Mouse (Mus musculus): Measurements from ENCODE around the gene Dmap1.

Gene Dmap1

DNA sequence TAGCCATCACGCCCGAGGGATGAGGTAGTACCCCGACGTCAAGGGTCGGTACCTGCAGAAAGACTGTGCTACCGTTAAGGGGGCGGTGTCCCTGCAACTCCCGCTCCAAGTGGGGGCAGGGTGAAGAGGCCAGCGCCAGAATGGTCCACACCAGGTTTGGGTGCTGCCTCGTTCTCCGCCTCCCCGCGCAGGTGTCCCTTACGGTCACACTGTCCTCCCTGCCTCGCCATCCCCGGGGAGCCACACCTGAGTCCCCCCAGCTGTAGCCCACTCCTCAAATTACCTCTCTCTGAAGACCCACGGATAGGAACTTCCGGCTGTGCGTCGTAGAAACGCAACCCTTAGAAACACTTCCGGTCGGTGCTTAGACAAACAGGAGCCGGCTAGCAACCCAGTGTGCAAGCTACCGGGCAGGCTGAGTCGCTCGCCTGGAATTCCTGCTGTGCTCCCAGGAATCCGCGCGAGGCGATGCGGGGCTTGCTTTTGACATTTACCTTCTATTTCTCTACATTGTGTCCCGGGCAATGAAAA, at the start of gene Dmap1:
Gene Dmap1 (minus strand): TSS at position 343 of the 531 bp plus-strand sequence.
- peak; percentile 63 to 88 for DNase-seq

DNA sequence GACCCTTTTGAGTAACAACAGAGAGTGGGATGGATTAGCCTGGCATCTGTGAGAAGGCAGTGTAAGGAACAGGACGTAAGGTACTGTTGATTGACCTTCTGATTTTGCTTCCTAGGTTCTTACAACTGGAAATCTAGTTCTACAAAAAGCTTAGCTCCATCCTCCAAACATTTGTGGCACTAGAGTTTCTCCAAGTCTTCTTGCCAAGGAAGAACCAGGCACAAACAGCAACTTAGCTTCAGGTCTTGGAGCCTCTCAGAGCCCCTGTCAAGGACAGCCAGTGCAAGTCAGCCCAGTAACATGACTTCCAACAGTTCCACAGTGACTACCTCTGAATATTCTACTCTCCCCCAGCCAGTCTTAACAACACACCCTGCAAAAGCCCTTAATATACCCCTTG, 42.0 kb upstream of the Dmap1 start, which contains the start of gene Gm12845:
Gene Gm12845 (plus strand): TSS at position 301 of the 400 bp plus-strand sequence.
- DNase-seq, result no peak

DNA sequence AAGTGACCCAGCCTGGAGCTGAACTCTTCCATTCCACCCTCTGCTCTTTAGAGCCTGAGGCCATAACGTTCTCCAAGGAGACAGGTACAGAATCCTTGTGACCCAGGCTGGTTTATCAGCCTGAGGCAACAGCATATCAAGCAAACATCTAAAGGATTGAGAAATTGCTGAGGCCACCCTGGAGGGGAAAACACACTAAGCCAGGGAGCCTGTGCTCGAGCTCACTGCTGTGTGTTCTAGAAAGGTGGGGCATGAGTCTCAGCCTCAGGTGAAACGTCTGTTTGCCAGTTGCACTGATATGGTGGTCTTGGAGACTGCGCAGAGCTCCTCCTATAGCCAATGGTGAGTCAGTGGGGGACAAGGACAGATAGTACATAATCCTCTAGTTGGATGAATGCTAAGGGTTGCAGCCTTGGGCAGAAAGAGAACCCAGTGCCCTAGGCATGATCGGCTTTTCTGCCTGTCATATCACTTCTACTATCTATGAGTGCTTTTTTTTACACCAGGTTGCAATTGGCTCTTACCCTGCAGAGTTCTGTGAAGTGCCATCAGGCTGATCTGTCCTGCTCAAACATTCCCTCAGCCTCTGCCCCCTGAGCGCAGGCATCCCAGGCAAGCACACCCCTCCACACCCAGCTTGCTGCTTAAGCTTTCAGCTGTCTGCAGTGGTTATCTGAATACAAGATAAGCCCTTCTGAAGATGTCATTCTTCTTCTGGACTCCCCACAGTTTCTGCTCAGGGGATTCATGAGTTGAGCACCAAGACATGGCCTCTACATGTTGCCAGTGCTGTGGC, 31.4 kb upstream of the Dmap1 start:
- DNase-seq, result no peak

DNA sequence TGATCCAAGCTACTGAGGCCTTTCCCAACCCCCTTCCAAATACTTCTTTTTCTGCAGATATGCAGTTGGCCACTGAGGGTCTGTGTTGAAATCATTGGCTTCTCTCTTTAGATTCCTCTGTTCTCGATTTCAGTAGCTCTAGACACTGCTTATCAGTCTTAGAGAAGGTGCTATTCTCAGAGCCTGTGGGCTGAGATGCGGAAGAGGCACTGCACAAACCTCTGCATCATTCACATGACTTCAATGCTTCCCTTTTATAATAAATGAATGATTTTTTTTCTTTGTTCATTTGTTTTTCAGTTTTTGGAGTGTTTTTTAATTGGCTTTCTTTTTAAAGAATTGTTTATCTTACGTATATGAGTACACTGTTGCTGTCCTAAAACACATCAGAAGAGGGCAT, 30.2 kb upstream of the Dmap1 start:
- no peak for DNase-seq

DNA sequence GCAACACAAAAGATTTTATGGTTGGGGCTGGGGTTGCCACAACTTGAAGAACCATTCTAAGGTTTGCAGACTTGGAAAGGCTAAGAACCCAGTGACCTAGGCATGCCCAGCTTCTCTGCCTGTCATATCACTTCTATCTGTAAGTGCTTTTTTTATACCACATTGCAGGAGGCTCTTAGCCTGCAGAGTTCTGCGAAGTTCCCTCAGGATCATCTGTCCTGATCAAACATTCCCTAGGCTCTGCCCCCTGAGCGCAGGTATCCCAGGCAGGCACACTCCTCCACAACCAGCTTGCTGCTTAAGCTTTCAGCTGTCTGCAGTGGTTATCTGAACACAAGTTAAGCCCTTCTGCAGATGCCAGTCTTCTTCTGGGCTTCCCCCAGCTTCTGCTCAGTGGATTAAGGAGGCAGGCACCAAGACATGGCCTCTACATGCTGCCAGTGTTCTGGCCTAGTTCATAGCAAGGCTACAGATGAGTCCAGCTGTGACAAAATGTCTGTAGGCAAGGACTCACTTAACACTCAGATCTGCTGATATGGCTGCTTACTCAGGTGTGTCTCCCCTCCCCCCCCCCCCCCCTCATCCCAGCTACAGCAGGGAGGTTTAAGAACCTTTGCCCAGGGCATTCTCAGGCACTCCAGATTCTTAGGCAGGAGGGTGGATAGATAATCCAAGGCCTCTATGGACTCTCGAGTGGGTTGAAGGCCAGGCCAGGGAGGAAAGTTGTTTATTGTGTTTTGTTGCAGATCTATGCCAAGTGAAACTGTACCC, 26.9 kb upstream of the Dmap1 start:
- no peak for DNase-seq

DNA sequence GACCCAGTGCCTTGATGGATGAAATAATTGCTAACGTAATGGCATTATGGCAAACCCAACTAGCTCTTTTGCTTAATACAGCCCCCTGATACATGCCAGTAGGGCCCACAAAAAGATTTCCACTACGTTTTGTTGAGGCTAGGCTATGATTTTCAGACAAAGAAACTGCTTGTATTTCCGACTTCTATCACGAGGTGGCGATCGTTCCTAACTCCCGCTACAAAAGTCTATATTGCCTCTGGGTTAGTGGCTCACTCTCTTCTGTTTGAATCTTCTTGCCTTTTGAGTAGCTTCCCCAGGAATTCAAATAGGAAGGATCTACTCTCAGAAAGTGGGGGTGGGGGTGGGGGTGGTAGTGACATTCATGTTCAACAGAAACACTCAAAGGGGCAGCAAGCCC, 23.3 kb upstream of the Dmap1 start:
- peak; percentile 36 to 59 for DNase-seq

DNA sequence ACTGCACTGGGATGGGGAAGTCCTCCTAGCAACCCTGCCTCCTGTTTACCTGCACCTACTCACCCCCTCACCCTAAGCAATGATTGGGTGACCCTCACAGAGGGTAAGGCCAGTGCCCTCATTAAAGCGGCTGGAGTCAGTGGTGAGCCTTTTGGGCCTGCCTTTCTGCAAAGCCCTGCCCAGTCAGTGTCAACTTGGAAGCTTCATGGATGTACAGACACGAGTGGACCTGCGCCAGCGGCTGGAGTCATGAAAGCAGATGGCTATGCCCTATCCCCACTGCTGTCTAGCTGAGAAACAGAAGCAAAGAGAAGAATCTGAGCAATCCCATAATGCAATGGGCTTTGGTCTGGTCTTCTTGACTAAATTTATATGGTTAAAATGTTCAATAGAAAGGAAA, 4.3 kb upstream of the Dmap1 start:
- no peak for DNase-seq

DNA sequence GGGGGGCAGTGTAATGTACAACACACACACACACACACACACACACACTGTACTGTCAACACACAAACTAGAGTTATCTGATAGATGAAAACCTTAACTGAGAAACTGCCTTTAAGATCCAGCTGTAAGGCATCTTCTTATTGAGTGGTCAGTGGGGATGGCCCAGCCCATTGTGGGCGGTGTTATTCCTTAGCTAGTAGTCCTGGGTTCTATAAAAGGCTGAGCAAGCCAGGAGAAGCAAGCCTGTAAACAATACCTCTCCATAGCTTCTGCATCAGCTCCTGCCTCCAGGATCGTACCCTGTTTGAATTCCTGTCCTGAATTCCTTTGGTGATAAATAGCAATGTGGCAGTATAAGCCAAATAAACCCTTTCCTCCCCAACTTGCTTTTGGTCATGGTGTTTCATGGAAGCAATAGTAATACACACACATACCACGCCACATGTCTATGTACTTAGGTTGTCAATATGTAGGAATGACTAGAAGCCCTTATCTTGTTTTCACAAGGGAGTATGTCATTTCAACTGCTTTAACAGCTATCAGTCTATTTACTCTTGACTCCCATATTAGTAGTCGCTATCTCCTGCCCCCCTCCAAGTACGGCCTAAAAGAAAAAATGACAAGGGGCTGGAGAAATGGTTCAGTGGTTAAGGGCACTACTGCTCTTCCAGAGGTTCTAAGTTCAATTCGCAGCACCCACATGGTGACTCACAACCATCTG, 1.1 kb upstream of the Dmap1 start:
- DNase-seq, result no peak

DNA sequence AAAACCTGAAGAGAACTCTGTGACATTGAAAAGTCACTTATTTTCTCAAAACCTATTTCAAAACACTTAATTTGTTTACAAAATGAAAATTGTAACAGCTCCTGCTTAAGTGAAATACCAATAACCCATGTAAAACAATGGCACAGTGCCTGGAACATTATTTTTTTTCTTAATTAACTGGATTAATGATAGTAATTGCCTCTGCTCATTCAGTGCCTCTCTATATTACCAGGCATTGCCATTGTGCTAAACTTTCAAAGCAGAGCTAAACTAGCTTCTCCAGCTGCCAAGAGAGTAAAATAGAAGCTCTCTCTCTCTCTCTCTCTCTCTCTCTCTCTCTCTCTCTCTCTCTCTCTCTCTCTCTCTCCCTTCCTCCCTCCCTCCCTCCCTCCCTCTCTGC, 390 bp upstream of the Dmap1 start:
- DNase-seq, result no peak

DNA sequence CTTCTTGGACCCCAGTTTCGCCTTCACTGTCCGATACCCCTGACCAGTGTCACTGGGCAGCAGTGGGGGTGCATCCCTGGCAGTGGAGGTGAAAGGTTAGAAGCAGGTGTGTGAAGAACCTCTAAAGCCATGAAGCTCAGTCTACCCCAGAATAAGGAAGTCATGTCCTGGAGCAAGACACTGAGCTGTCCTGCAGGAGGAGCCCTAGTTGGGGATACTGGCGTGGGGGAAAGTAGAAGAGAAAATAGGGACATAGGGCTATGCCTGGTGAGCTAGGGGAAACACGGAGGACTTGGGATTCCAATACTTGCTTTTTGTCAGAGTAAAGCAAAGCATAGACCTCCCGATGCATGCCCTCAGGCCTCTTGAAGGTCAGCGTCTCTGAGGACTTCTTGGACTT, 1.1 kb downstream of the Dmap1 start:
- no peak for DNase-seq

DNA sequence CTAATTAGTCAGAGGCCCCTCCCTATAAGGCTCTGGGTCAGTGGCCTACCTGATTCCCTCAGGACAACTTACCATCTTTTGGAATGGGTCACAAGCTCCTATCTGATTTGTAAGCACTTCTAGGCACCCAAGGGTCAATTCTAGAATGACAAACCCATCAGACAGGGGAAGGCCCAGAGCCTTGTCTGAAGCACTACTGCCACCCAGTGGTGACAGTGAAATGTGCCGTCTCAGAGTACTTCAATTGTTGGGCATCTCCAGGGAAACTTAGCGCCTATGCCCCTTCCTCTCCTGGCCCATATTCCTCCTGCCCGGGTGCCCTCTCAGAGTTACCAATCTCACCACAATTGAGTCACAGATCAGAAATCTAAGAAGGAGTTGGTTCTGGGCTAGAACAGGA, 5.2 kb downstream of the Dmap1 start:
- peak; percentile 83 to 87 for DNase-seq

DNA sequence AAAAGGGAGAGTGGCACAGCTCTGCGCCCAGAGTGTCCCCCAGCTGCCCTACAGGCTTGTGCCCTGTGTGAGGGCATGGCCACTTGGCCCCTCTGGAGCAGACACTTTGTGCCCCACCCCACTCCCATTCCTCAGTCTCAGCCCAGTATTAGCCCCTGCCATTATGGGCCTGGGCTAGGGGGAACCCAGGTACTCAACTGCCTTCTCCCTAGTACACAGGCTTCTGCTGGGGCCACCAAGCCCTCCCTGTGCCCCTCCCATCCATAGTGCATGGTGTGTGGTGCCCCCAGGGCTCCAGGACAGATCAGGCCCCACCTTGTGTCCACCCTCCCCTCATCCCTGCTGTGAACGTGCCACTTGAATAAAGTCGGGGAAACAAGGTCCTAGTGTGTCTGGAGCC, 8.2 kb downstream of the Dmap1 start:
- DNase-seq, result no peak

DNA sequence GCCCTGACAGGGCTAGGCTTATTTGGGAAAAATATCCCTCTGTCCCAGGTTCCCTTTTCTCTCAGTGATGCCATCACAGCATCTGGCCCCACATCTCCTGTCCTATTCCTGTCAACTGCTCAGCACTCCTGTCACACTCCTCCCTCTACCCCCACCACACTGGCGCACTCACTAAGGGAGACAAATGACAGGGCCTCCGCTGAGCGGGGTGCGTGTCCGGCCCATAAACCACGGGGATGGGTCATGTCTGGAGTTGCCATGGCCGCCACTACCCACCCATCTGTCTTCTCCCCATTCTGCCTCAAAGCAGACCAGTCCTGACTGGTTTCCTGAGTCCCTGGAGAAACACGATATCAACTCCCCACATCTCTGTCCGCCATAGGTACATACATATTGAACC, 10.0 kb downstream of the Dmap1 start:
- no peak for DNase-seq

DNA sequence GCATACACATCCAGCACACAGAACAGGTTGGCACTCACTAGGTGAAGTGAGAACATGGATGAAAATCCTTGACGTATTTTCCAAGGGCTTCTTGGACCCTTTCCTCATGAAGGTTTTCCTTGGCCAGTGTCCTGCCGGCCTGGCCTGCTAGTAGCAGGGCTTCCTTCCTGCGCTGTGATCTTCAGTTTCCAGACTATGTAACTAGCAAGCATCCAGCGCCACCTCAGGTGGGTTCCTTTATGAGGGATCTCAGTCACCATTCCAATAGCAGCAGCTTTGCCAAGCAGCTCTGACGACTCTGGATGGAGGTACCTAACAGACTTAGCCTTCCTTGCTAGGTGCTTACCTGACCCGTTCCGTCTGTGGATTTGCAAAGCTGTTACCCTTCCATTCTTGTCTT, 12.2 kb downstream of the Dmap1 start:
- DNase-seq, result no peak

DNA sequence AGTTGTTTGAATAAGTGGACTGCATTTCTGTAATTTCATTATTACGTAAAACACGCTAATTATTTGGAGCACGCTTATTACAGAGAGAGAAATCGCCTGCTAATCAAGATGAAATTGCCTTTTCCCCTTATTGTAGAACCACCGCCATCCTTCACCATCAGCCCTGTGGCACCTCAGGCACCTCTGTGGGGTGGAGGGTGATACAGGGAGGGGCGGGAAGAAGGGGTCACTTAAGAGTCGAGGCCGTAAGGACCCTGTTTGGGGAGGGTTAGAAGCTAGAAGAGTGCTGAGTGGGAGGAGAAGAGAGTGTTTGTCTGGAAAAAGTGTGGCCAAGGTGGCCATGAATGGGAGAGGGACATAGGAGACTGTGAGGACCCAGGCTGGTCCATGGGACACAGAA, 16.0 kb downstream of the Dmap1 start:
- no peak for DNase-seq

DNA sequence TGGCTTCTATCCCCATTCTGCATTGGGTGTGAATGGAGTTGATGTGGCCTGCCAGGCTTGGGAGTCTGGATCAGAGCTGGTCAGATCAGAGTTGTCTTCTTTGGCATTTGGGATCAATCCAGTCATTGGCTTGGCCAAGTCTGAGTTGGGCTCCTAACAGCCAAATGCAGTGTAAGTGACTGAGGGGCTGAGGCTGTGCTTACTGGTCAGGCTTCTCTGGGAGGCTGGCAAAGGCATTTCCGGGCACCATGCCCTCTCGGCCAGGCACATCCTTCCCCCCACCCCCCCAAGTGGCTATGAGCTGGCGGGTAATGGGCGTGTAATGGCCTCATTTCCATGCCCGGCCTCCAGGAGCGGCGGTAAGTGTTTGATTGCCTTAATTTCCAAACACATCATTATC, 16.5 kb downstream of the Dmap1 start:
- DNase-seq, result peak; percentile 49 to 51

DNA sequence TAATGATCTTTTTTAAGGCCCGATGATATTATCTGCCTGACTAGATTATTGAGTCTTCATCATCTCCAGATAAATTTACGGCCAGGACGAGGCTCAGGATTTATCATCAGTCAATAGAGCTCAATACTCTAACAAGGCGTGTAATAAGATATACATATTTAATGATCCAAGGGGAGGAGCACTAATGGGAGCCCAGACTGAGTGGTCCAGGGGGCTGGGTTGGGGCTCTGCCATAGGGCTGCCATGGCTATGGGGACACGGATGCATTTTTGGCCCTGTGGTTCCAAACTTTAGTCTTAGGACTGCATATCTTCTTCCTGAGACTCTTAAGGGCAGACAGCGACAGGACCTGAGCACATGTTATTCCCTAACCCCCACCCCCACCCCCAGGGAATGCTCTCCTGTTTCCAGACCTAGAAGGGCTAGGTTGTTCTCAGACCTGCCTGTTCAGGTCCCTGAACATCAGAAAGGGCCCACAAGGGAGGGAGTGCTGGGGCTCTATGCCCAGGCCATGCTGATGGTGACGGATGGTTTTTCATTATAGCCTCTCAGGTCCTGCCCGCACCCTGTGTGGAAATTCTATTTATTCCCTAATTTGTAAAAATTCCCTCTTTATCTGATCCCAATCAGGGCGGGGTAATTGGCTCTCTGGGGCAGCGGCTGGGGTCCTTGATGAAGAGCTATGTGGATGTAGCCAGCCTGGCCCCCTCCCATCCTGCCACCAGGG, 17.5 kb downstream of the Dmap1 start:
- DNase-seq, result no peak

DNA sequence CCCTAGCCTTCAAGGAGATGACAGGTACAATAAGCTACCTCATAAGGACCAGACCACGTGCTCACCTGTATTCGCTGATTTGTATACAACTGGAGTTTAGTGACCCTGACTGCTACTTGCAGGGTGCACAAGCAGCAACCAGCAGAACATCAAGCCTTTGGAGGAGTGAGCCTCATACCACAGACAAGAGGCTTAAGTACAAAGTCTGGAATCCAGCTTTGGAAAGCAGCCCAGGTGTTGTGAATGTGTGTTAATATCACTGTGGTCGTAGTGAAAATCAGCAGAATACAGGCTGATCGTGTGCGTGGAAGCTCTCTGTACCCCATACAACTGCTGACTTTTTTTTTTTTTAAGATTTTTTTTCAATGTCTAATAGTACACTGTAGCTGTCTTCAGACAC, 22.1 kb downstream of the Dmap1 start:
- no peak for DNase-seq

DNA sequence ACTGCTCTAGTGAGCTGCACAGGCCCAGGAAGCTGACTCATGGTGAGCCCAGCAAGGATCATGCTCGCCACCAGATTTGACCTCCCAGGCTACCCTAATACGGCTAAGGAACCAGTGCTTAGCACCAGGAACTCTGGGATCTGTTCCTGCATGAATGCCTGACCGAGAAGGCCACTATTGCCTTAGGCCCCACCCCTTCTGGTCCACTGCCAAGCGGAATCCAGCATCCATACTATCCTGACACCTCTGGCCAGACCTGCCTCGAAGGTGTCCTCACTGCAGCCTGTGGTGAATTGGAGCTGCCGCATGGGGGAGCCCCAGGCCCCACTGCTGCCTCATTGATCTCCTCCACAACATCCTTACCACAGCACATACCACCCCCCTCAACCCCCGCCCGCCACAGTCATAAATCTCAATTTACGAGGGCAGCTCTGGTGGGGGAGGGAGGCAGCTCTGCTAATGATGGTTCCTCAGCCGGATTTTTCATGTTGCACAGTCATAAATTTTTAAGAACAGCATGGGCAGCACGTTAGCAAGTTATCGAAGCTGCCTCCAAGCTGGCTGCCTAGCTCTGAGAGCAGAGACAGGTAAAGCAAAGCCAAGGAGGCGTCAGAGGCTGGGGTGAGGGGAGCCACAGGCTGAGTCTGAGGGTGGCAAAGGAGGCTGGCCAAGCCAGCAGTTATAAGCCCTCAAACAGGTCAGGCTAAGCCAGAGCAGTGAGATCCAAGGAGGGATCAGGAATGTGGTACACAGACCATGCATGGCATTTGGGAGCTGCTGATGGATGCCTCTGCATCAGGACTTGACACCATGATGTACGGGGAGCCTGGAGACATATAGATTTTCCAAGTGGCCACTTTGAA, 23.3 kb downstream of the Dmap1 start:
- no peak for DNase-seq

DNA sequence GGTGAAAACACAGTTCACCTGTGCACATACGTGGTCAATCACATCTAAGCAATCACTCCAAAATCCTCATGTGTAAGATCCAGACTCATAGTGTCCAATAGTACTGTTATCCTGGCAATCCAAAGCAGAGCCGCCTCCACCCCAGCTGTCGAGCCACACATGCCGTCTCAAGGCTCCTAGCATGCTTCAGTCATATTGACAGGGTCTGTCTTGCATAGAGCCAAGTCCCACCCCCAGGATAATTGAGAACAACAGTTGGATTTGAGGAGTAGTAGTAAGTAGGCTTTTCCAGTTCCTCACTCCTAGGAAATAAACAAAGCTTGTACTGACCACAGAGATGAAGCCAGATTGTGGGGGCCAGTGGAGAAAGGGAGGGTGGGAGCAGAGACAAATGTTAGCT, 24.4 kb downstream of the Dmap1 start:
- no peak for DNase-seq

DNA sequence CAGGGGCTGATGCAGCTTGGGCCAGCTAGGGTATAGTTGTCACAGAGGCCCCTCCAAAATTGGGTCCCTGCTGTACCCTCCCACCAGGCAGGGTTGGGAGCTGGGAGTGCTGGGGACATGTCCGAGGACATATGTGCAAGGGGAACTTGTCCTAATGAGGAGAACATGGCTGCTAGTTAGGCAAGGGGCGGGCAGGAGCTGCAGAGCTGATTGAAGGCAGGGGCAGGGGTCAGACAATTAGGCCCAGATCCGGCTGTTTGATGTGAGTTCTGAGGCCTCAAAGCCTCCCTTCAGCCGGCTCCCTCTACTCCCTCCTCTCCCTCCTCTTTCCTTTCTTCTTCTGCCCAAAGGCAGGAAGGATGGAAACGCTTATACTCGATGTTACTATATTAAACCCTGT, 25.1 kb downstream of the Dmap1 start:
- DNase-seq, result no peak

DNA sequence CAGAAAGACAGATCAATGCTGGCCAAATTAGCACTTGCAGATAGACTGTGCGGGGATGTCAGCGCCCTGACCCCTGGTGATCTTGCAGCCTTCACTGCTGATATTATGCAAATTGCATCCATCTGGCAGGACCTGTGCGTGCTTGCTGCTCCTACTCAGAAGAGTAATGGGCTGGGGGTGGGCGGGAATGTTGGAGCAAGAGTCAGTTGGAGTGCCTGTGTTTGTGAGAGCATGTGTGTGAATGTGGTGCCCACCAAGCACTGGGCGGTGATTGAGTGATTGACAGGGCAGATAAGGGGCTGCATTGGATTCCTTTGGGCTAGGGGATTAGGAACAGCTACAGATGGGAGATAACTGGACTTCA, 26.6 kb downstream of the Dmap1 start:
- no peak for DNase-seq

Data from cerebellum, adult 18-20 months (tissue).